Mouse (Mus musculus) lung, postnatal 10 days (tissue): Measurements from ENCODE around the gene Asic5.

ENCODE experiments used
- DNase-seq: peaks from one replicate; pipeline ENCODE4 v3.0.0; 2021

The Asic5 gene

GRCm38 (mm10) chr3:82014148-82014703 is 32.1 kb downstream of the Asic5 start:
- DNase-seq, result no peak

GRCm38 (mm10) chr3:82022421-82022920 is 40.4 kb downstream of the Asic5 start:
- no peak for DNase-seq

GRCm38 (mm10) chr3:82023065-82023464 is 41.0 kb downstream of the Asic5 start:
- DNase-seq, result no peak

- DNase-seq, result no peak
These were observed 45.2 kb downstream of the Asic5 start for GRCm38 (mm10) chr3:82027286-82027685.

GRCm38 (mm10) chr3:82029229-82029628 is 47.1 kb downstream of the Asic5 start:
- peak; percentile 51 for DNase-seq

- DNase-seq, result no peak
These were observed 48.1 kb downstream of the Asic5 start for GRCm38 (mm10) chr3:82030008-82030748.

GRCm38 (mm10) chr3:82036262-82037044 is 54.4 kb downstream of the Asic5 start:
- DNase-seq, result no peak

- DNase-seq, result peak; percentile 37
These were observed 61.6 kb downstream of the Asic5 start for GRCm38 (mm10) chr3:82043676-82044075.

- peak; percentile 15 for DNase-seq
These were observed 62.8 kb downstream of the Asic5 start for GRCm38 (mm10) chr3:82044902-82045301.

- no peak for DNase-seq
These were observed 64.0 kb downstream of the Asic5 start for GRCm38 (mm10) chr3:82046087-82046486.

GRCm38 (mm10) chr3:82047100-82047753 is 65.1 kb downstream of the Asic5 start:
- peak; percentile 61 for DNase-seq

- DNase-seq, result no peak
These were observed 66.0 kb downstream of the Asic5 start for GRCm38 (mm10) chr3:82048078-82048477.

GRCm38 (mm10) chr3:82048681-82049080 is 66.6 kb downstream of the Asic5 start:
- peak; percentile 62 for DNase-seq

GRCm38 (mm10) chr3:82051468-82051867 is 69.4 kb downstream of the Asic5 start:
- no peak for DNase-seq

GRCm38 (mm10) chr3:82052029-82052428 is 69.9 kb downstream of the Asic5 start:
- no peak for DNase-seq

- peak; percentile 50 for DNase-seq
These were observed 72.3 kb downstream of the Asic5 start for GRCm38 (mm10) chr3:82054283-82054974.

GRCm38 (mm10) chr3:82057201-82057600 is 75.1 kb downstream of the Asic5 start:
- peak; percentile 76 for DNase-seq

- DNase-seq, result no peak
These were observed 79.5 kb downstream of the Asic5 start for GRCm38 (mm10) chr3:82061402-82062180.

- no peak for DNase-seq
These were observed 85.7 kb downstream of the Asic5 start for GRCm38 (mm10) chr3:82067830-82068229.
